Mouse (Mus musculus): ENCODE data around the gene Lama1. TPM values are rescaled to one million over a fixed set of nuclear protein-coding genes. Genes with fewer than 3 reads are reported as not detected.

The Lama1 gene
- polyA plus RNA-seq (2015; fragmentation: Nextera tagmentation; extraction: Ambion mirVana), result 1.1 and 1.3 TPM in 2 replicates

DNA sequence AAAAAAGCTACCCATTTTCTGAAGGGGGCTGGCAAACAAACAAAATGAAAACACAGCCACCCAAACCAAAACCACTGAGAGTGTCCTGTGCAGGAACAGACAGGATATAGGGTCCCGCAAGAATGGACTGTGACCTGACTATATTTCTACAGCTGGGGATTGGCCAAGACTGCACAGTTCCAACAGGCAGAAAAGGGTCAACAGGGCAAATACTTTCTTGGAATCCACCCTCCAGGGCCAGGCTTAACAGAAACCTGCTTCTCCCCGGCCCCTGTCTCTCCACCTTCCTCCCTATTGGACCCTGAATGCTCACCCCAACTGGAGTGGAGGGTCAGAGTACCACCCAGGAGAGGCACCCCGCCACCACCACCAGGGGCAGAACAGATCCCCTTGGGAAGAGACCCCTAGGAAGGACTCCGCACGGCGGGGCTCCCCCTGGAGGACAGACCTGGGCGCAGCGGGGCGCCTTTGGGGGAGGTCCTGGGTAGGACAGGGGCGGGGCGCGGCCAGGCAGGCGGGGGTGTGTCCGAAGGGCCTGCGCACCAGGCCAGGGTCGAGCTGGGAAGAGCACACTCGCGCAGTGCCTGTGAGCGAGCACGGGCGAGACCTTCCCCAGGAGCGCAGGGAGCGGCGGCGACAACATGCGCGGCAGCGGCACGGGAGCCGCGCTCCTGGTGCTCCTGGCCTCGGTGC lies at the start of gene Lama1:
Gene Lama1 (plus strand): TSS at position 566 of the 693 bp plus-strand sequence.
- Histone ChIP-seq H3K9me3 (replicated peaks) (no peaks in the 10 kb centered on the region), H3K36me3 (no peaks in the 10 kb centered on the region), H3K4me3 (replicated peaks) (peak within 1 kb of the TSS; percentile 69), H3K4me2 (replicated peaks) (peak within 1 kb of the TSS; percentile 99), H3K27ac (replicated peaks) (no peak within 1 kb of the TSS), H3K9ac (peak within 1 kb of the TSS; percentile 53), H3K4me1 (peaks cover 18% of the 10 kb centered on the region), H3K27me3 (peaks cover 19% of the 10 kb centered on the region)
- WGBS, result 2% methylated on average over 20 of the region's 32 CpGs
- peak; percentile 91 for ATAC-seq (ENCODE audit: insufficient number of reproducible peaks, low FRiP score, low TSS enrichment, low read depth)

DNA sequence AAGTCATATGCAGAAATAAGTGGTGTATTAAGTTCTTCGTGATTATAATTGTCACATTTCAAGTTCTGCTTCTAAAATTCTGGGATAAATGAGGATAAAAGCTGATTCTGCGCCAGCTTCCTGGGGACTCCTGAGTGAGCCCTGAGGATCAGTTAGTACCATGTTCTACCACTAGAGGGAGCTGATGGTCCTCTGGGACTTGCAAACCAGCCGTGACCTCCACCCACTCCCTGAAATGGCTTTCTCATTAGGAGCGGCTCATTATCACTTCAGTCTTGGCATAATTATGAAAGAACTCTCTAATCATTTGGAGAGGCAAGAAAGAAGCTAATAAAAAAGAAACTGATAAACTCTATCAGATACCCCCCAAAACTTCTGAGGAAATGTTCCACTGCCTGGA lies 45.6 kb upstream of the Lama1 start:
- Histone ChIP-seq H3K4me2 (replicated peaks) (no peak overlapping the region), H3K36me3 (no peaks in the 10 kb centered on the region), H3K4me1 (no peaks in the 10 kb centered on the region), H3K27me3 (no peaks in the 10 kb centered on the region), H3K4me3 (replicated peaks) (no peak overlapping the region), H3K9me3 (replicated peaks) (no peaks in the 10 kb centered on the region), H3K9ac (no peak overlapping the region), H3K27ac (replicated peaks) (no peak overlapping the region)
- ATAC-seq (ENCODE audit: insufficient number of reproducible peaks, low FRiP score, low TSS enrichment, low read depth), result no peak
- 13% methylated on average over 4 of the region's 4 CpGs for WGBS

DNA sequence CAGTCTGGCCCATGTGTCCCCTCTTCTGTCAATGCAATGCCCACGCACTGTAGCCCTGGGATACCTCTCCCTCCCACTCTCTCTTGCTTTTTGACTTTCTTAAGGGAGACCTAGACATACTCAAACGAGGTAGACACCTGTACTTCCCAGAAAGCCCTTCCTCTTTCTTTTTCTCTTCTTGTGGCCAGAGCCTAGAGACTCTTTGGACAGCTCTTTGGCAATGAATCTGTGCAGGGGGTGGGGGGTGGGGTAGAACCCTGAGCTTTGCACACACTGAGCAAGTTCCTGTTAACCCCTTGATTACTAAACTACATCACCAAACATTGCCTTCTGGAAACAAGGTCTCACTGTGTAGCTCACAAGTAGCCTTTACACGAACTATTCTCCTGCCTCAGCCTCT lies 32.8 kb upstream of the Lama1 start:
- Histone ChIP-seq H3K27ac (replicated peaks) (no peak overlapping the region), H3K4me3 (replicated peaks) (no peak overlapping the region), H3K36me3 (no peaks in the 10 kb centered on the region), H3K9me3 (replicated peaks) (no peaks in the 10 kb centered on the region), H3K4me1 (no peaks in the 10 kb centered on the region), H3K27me3 (no peaks in the 10 kb centered on the region), H3K9ac (no peak overlapping the region), H3K4me2 (replicated peaks) (no peak overlapping the region)
- 77% methylated on average over 3 of the region's 3 CpGs for WGBS
- ATAC-seq (ENCODE audit: insufficient number of reproducible peaks, low FRiP score, low TSS enrichment, low read depth), result no peak

DNA sequence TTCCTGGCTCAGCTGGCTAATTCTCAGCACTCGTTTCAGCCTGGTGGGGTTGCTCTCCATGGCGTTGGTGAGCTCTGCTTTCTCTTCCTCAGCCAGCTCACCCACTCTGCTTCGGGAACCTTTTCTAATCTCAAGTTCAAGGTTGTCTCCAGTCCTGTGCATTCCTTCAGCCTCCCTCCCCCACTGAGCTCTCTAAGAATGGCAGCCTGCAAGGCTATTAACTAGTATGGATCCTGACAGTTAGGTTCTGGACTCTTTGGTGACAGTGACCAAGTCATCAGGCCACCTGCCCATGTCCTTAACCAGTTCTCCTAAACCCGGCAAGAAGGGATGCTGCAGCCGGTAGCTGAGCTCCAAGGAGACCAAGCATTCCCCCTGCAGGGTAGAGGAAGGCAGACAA lies 30.1 kb upstream of the Lama1 start:
- WGBS, result 66% methylated on average over 5 of the region's 5 CpGs
- H3K4me3 ChIP-seq (replicated peaks), result no peak overlapping the region
- H3K9me3 ChIP-seq (replicated peaks), result no peaks in the 10 kb centered on the region
- H3K27ac ChIP-seq (replicated peaks), result no peak overlapping the region
- no peak overlapping the region for H3K4me2 ChIP-seq (replicated peaks)
- H3K36me3 ChIP-seq, result no peaks in the 10 kb centered on the region
- H3K4me1 ChIP-seq, result no peaks in the 10 kb centered on the region
- ATAC-seq (ENCODE audit: insufficient number of reproducible peaks, low FRiP score, low TSS enrichment, low read depth), result no peak
- no peaks in the 10 kb centered on the region for H3K27me3 ChIP-seq
- no peak overlapping the region for H3K9ac ChIP-seq

DNA sequence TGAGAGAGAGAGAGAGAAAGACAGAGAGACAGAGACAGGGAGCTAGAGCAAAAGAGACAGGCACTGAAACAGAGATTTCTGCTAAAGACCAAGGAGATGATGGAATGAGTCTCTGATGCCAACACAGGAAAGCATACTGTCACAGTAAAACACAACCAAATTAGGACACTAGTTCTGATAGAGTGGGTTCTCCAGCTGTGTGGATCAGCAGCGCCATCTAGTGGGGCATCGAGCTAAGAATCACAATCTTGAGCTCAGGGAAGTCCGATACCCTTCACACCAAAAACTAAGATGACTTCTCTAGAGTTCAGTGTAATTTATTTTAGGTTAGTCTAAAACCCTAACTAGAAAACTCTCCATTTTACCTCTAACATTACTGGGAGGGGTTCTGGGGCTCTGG lies 29.1 kb upstream of the Lama1 start:
- H3K27ac ChIP-seq (replicated peaks), result no peak overlapping the region
- H3K9me3 ChIP-seq (replicated peaks), result no peaks in the 10 kb centered on the region
- H3K36me3 ChIP-seq, result no peaks in the 10 kb centered on the region
- H3K9ac ChIP-seq, result no peak overlapping the region
- no peaks in the 10 kb centered on the region for H3K4me1 ChIP-seq
- ATAC-seq (ENCODE audit: insufficient number of reproducible peaks, low FRiP score, low TSS enrichment, low read depth), result no peak
- no peak overlapping the region for H3K4me3 ChIP-seq (replicated peaks)
- 14% methylated on average over 3 of the region's 3 CpGs for WGBS
- no peak overlapping the region for H3K4me2 ChIP-seq (replicated peaks)
- H3K27me3 ChIP-seq, result no peaks in the 10 kb centered on the region

DNA sequence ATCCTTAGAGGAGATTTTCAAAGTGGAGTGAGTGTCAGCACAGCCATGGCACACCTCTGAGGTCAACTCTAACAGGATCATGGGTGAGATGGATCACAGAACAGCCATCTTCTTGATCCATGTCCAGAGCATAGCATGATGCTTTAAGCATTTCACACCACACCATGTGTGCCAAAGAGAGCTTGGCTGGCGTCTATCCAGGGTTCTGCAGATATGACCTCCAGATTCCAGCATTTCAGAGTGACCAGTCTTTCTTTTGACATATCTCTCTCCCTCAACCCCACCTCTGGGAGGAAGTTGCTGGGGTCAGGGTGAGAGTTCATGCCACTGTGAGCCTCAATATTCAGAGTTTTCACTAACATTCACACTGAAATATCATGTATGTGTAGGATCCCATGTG lies 18.5 kb upstream of the Lama1 start:
- Histone ChIP-seq H3K9ac (no peak overlapping the region), H3K9me3 (replicated peaks) (no peaks in the 10 kb centered on the region), H3K27ac (replicated peaks) (no peak overlapping the region), H3K4me2 (replicated peaks) (no peak overlapping the region), H3K27me3 (no peaks in the 10 kb centered on the region), H3K4me1 (no peaks in the 10 kb centered on the region), H3K36me3 (no peaks in the 10 kb centered on the region), H3K4me3 (replicated peaks) (no peak overlapping the region)
- 84% methylated on average over 1 of the region's 1 CpGs for WGBS
- no peak for ATAC-seq (ENCODE audit: insufficient number of reproducible peaks, low FRiP score, low TSS enrichment, low read depth)

DNA sequence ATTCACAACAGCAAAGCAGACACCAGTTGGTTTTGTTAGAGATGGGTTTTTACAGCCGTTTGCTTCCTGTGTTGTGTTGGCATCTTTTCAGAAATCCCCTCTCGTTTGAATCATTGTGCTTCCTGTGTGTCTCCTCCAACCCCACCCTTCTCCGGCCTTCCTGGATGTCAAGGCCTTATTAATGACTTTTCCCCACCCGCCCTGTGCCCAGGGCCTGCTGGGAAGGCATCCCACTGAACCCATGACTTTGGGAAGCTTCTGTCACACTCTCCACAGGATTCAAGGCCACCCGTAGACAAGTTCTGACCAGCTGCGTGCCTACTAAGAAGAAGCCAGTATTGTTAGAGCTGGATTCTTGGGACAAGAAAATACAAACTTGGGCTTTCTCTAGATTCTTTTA lies 16.0 kb upstream of the Lama1 start:
- Histone ChIP-seq H3K27me3 (no peaks in the 10 kb centered on the region), H3K4me2 (replicated peaks) (no peak overlapping the region), H3K9me3 (replicated peaks) (no peaks in the 10 kb centered on the region), H3K27ac (replicated peaks) (no peak overlapping the region), H3K36me3 (no peaks in the 10 kb centered on the region), H3K4me3 (replicated peaks) (no peak overlapping the region), H3K4me1 (no peaks in the 10 kb centered on the region), H3K9ac (no peak overlapping the region)
- no peak for ATAC-seq (ENCODE audit: insufficient number of reproducible peaks, low FRiP score, low TSS enrichment, low read depth)
- WGBS, result 73% methylated on average over 6 of the region's 6 CpGs

DNA sequence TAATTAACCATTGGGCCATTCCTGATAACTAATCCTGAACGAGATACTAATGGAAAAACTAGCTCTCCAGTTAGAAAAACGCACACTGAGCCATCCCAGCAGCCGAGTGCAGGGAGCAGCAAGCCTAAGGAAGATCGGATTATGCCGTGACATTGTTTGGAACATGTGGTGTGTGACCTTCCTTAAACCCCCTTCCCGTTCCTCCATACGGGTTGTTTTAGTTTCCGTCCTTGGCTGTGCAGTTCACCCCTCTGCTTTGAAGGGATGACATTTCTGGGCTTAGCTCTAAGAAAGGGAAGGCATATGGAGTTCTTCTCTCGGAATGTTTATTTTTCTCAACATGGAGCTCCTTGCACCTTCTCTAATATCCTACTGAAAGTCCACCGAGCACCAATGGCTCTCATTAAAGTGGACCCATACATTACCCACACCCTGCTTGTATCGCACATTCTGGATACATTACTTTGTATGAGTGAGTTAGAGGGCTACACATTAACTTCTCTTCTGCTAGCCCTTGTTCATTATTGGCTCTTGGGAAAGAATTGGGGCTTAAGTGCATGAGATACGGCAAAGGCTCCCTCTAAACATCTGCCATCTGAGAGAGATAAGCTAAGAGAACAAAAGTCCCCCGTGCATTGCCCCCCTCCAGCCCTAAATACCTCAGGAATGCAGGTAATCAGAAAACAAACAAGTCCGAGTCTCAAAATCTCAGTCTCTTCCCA lies 11.9 kb upstream of the Lama1 start:
- Histone ChIP-seq H3K4me2 (replicated peaks) (no peak overlapping the region), H3K9me3 (replicated peaks) (no peaks in the 10 kb centered on the region), H3K4me1 (no peaks in the 10 kb centered on the region), H3K27me3 (no peaks in the 10 kb centered on the region), H3K36me3 (no peaks in the 10 kb centered on the region), H3K4me3 (replicated peaks) (no peak overlapping the region), H3K9ac (no peak overlapping the region), H3K27ac (replicated peaks) (no peak overlapping the region)
- WGBS, result 26% methylated on average over 14 of the region's 14 CpGs
- ATAC-seq (ENCODE audit: insufficient number of reproducible peaks, low FRiP score, low TSS enrichment, low read depth), result no peak

DNA sequence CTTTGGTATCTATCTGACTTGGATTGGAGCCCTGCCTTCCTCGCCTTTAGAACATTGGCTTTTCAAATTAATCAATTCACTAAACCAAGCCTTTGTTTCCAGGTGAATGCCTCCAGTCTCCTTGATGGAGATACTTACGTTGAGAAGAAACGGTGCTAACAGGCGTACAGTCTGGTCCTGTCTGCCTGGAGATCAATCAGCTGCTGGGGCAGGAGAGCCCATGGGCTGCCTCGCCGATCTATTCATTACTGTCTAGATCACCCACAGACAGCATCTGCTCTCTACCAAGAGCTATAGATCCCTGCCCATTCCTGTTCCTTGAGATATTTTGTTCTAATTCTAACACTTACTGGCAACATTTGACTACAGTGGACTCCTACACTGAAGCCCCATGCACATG lies 9.6 kb upstream of the Lama1 start:
- H3K27me3 ChIP-seq, result no peaks in the 10 kb centered on the region
- H3K9me3 ChIP-seq (replicated peaks), result no peaks in the 10 kb centered on the region
- H3K4me1 ChIP-seq, result no peaks in the 10 kb centered on the region
- H3K9ac ChIP-seq, result no peak overlapping the region
- no peak overlapping the region for H3K4me2 ChIP-seq (replicated peaks)
- H3K27ac ChIP-seq (replicated peaks), result no peak overlapping the region
- ATAC-seq (ENCODE audit: insufficient number of reproducible peaks, low FRiP score, low TSS enrichment, low read depth), result no peak
- H3K36me3 ChIP-seq, result no peaks in the 10 kb centered on the region
- 78% methylated on average over 6 of the region's 6 CpGs for WGBS
- H3K4me3 ChIP-seq (replicated peaks), result no peak overlapping the region

DNA sequence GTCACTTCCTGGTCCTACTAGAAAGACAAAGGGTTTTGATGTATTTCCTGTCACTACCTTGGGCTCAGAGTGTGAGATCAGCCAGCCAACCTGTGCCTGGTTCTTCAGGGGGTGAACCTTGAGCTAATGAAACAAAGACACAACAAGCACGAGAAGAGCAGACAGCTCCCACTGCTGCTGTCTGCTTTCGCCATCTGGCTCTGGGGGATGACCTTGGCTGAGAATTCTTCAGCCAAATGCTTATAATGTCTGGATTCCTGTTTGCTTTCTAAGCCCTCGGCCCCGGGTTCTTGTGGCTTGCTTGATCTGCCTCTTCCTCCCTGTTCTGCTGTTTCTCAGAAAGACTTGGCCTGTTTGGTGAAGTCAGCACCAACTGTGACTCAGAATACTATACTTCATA lies 6.4 kb upstream of the Lama1 start:
- Histone ChIP-seq H3K4me2 (replicated peaks) (no peak overlapping the region), H3K4me3 (replicated peaks) (no peak overlapping the region), H3K9me3 (replicated peaks) (no peaks in the 10 kb centered on the region), H3K27me3 (no peaks in the 10 kb centered on the region), H3K27ac (replicated peaks) (no peak overlapping the region), H3K9ac (no peak overlapping the region), H3K36me3 (no peaks in the 10 kb centered on the region), H3K4me1 (no peaks in the 10 kb centered on the region)
- WGBS, result 49% methylated on average over 4 of the region's 4 CpGs
- ATAC-seq (ENCODE audit: insufficient number of reproducible peaks, low FRiP score, low TSS enrichment, low read depth), result no peak

DNA sequence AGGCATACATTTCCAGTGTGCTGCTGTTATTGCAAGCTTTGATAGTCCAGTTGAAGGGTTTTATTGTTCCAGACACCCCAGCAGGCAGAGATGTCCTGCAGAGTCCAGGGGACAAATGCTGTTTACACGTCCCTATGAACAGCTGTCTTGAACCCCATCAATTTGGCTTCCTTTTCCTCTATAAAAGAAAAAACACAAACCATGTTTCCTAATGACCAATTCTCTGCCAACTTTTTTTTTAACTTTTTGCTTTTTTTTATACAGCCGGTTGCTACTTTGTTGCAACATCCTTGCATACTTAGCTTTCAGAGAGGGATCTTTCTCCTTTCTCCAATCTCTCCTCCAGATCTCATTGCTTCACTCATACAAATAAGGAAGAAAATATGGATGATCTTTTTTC lies 4.4 kb upstream of the Lama1 start:
- 64% methylated on average over 2 of the region's 2 CpGs for WGBS
- ATAC-seq (ENCODE audit: insufficient number of reproducible peaks, low FRiP score, low TSS enrichment, low read depth), result no peak
- Histone ChIP-seq H3K9ac (no peak overlapping the region), H3K4me2 (replicated peaks) (no peak overlapping the region), H3K4me3 (replicated peaks) (no peak overlapping the region), H3K9me3 (replicated peaks) (no peaks in the 10 kb centered on the region), H3K4me1 (peaks cover 7% of the 10 kb centered on the region), H3K27ac (replicated peaks) (no peak overlapping the region), H3K36me3 (no peaks in the 10 kb centered on the region), H3K27me3 (peaks cover 5% of the 10 kb centered on the region; the same call in 1 of the 2 replicates)

DNA sequence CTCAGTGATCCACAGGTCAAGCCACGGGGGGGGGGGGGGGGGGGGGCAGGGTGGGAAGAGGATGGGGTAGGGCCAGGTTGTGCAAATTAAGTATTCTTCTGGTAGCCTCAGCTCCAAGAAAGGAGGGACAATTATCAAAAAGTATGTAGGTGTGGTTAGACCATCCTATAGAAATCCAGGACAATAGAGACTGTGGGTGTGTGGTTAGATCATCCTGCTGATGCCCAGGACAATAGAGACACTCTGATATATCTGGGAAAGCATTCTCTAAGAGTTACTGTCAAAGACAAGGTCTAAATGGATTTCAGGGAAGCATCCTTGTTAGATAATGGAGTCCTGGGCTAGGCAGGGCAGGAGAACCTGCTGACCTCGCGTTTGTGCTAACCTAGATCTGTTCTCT lies 3.2 kb upstream of the Lama1 start:
- no peaks in the 10 kb centered on the region for H3K36me3 ChIP-seq
- WGBS, result 67% methylated on average over 3 of the region's 3 CpGs
- no peak overlapping the region for H3K9ac ChIP-seq
- H3K4me3 ChIP-seq (replicated peaks), result no peak overlapping the region
- no peak overlapping the region for H3K27ac ChIP-seq (replicated peaks)
- H3K4me2 ChIP-seq (replicated peaks), result no peak overlapping the region
- ATAC-seq (ENCODE audit: insufficient number of reproducible peaks, low FRiP score, low TSS enrichment, low read depth), result no peak
- peaks cover 18% of the 10 kb centered on the region for H3K4me1 ChIP-seq
- no peaks in the 10 kb centered on the region for H3K9me3 ChIP-seq (replicated peaks)
- H3K27me3 ChIP-seq, result peaks cover 11% of the 10 kb centered on the region
